Mouse (Mus musculus): ENCODE results near the gene Glra1. TPM values are rescaled to one million over a fixed set of nuclear protein-coding genes. Genes with fewer than 3 reads are reported as not detected.
"Not testable (repeated sequence)": the region's sequence is repeated elsewhere in the genome, so short reads cannot be mapped to it uniquely, and the experiment has no call there.

The Glra1 gene
- not detected for polyA plus RNA-seq (2017; shearing (Covaris generic))

DNA sequence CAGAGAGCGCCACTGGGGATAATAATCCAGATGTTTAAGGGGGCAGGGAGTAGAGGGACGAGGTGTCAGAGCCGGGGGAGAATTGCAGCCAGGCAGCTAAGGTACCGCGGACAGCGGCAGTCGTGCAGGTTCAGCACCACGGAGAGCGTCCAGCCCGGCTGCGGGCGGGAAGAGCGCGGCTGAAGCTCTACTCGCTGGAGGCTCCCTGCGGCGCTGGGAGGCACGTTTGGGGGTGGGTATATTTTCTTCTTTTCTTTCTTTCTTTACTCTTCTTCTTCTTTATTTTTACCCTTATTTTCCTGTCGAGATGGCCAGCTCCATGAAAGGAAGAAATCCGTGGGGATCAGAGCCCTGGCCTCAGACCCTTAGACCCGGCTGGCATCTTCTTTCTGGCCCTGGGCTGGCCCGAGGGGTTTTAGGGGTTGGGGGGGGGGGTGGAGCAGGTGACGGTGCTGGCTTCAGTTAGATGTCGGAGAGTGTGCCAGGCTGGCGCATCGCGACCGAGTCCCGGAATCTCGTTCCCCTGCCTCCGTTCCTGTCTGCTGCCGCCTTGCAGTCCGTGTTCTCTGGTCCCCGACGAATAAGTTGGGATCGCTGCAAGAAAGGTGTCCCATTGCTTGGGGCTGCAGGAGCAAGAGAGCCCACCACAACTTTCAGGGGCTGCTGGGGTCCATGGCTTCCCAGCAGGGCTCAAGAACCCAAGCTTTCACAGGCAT is at the start of gene Glra1:
Gene Glra1, minus strand, starts transcription at position 391 of the 716 bp plus-strand sequence.
- ATAC-seq: no peak

DNA sequence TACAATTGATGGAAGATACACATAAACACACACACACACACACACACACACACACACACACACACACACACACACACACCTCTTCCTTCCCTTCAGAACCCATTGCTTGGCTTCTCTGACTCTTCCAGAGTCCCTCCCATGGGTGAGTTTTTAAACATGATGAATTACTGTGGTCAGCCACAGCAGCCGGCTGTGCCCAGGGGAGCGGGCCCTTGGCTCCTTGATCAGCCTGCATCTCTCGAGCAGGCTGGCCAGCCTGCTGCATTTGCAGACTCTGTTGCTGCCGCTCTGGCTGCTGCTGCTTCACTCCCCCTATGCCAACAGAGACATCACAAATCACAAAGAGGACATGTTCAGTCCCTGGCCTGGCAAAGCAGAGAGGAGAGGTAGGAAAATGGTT is 29.0 kb upstream of the Glra1 start:
- no peak for ATAC-seq

DNA sequence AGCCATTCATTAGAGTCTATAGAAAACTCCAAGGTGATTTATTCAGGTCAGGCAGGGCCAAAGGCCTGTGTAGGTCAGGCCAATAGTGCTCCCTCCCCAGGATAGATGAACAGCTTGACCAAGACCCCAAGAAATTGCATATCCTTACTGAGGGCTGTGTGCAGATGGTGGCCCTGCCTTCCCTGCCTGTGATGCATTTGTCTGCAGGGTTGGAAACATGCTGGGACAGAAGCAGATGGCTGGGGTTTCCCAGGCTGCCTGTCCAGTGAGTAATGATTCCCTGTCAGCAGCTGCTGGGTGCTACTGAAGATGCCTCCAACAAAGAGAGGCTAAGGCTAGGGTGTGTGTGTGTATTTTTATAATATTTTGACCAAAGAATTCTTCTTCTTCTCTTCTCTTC is 25.9 kb upstream of the Glra1 start:
- ATAC-seq: no peak

DNA sequence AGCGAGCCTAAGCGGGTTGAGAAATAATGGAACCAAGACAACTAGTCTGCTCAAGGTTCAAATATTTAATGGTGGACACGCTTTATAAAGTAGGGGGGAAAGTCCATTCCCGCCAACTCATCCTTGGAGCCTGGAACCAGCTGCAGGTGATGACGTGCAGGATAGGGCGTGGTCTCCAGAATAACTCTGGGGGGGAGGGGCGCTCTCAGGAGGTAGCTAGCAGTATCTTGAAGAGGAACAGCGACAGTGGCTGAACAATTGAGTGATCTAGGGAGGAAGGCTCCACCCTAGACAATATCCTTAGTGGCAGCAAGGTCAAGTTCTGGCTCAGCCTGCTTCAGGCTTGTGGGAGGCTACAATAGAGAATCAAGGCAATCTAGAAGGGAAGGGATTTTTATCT is 6.6 kb upstream of the Glra1 start:
- ATAC-seq: not testable (repeated sequence)

DNA sequence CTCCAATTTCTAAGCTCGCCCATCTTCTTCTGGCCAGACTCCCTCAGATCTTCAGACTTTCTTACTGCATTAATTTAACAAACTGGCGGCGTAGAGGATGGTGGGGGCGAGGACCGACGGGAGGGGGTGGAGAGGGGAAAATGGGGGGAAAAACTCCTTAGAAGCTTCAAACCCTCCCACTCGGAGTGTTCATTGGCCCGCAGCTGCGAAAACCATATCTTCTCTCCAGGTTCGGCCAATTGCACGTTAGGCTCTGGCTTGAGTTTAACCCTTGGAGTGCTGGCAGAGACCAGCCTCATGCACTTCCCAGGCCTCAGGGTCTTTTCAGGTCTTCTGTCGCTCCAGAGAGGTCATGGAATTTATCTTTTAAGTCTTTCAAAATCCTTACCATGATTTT is 524 bp upstream of the Glra1 start:
- no peak for ATAC-seq

DNA sequence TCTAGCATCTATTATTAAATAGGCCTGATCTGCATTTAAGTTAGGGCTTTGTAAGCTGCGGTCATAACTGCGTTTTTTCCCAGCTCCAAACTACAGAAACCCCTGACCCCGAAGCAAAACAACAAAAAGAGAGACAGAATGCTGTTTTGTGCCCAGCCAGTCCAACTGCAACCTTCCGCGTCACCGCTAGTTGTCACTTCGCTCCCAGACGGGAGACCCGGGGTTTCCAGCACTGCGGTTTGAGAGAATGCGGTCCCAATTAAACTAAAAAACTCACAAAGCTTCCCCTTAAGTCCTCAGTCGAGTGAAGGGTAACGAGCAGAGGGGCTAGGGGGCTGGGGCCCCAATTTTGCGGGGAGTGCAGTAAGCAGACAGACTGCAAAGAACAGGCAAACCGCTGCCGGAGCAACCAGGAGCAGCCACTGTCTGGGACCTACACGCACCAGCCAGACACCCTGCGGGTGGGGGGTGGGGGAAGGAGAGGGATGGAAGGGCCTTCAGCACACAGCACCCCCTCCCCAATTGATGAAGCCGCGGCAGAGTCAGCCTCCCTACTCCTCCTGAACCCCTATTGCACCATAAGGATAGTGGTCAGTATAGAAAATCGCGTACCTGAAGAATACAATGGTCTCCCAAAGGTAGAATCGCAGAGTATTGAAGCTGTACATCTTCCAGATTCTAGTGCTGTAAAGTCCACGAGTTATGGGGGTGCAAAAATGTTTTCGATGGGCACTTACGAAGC is 761 bp downstream of the Glra1 start:
- no peak for ATAC-seq

DNA sequence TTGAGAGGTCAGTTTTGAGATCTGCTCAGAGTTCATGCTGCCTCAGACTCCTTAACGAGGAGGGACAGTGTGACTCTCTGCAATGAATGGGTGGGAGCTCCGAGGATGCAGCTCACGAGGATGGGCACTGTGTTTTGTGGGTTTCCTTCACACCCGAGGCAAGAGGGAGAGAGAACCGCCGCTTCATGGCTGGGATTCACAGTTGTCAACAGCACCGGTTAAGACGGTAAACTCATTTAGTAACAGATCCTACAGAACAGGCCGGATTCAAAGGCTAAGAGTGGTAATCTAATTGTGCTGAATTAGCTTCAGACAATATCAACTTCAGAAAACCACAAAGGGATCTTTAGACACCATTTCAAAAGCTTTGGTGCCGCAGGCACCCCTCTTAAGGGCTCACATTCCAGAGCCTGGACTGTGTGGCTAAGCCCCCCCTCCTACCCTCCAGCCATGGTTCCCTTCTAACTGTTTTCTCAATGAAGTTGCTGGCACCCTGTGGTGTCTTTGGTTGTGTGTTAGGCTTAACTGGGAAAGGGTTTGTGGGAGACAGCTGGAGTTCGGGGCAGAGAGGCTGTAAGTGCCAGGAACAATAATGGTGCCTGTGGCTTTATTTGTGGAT is 6.4 kb downstream of the Glra1 start:
- ATAC-seq: no peak

DNA sequence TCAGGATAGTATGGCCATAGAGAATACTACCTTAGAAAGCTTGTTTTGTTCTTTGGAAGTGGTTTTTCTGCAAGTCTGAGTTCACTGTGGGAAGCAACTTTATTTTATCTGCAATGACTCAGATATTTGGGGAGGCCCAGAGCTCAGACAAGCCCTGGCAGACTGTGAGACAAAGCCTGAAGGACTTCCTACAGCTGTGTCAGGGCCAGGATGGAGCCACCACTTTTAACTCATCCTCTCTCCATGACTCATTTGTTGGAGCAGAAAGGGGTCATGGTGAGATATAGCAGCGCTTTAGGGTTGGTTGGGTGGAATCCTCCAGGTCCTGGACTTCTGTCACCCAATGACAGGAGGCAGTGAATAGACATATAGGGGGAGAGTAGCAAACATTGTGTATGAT is 12.3 kb downstream of the Glra1 start:
- ATAC-seq: no peak

DNA sequence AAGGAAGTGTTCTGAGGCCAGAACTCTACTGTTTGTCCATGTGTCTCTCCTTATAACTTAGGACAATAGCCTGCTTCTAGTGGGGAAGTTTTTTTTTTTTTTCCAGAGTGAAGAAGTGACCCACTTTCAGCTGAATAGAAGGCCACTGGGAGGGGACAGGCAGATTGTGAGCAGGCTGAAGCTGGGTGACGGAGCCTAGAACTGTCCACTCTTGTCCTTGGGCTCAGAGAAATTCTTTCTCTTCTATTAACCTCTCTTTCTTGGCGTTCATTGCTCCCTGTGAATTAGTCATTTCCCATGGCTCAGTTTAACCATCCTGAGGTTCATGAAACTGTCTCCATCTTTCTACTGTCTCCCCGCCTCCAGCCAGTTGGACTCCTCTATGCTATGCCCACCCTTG is 13.6 kb downstream of the Glra1 start:
- ATAC-seq: no peak

DNA sequence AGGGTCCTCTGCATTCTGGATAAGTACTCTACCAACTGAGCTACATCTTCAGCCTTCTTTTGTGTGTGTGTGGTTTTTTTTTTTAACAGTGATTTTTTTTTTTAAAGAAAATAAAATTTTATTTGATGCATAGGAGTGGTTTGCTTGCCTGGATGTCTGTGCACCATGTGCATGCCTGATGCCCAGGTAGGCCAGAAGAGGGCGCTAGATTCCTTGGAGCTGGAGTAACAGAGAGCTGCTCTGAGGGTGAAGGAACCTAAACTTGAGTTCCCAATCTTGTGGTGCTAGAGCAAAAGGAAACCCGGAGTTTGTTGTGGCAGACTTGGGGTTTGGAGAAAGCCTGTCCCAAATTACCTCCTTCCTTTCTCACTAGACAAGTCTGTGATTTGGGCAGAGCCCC is 16.8 kb downstream of the Glra1 start:
- ATAC-seq: no peak

DNA sequence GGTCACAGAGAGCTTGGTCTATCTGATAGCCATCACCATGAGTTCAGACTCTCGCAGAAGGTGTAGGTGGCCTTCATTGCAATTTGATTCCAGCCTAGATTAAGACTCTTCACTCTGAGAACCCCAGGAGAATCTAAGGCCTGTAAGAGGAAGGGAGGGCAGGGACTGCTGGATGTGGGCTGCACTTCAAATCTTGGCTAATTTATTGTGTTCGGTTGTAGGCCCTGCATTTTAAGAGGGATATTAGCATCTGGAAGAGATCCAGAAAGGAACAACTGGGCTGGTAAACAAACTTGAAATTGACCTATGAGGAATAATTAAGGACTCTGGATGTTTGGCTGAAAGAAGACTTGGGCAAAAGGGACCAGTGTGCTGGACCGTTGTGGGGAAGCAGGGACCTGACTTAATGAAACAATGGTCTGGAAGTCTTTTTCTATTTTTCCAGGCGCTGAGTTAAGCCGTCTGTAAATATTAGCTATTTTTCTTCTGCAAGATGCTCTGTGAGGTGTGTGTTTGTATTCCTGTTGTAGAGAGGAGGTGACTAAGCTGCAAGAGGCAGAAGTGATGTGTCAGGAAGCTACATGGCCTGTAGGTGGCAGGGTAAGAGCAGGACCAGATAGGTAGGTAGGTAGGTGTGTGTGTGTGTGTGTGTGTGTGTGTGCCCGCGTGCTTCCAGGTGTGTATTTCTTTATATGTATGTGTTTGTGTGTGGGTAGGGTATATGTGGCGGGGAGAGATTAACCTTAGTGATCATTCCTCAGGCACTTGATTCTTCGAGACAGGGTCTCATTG is 18.4 kb downstream of the Glra1 start:
- ATAC-seq: no peak

DNA sequence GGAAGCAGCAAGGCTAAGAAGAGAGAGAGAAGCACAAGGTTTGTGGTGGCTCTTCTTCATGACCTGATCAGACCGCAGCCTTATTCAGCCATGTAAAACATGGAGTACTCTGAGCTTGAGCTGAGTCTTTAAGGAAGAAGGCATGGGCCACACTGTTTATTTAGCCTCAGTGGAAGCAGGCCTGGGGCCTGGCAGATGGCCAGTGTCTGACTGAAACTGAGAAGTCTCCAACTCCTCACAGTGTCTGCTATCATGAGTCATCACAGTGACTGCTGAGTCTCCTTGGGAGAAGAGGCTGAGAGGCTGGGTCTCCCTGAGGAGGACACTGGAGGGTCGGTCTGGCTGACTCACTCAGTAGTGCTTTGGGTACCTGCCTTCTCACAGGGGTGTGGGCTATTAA is 33.6 kb downstream of the Glra1 start:
- no peak for ATAC-seq

DNA sequence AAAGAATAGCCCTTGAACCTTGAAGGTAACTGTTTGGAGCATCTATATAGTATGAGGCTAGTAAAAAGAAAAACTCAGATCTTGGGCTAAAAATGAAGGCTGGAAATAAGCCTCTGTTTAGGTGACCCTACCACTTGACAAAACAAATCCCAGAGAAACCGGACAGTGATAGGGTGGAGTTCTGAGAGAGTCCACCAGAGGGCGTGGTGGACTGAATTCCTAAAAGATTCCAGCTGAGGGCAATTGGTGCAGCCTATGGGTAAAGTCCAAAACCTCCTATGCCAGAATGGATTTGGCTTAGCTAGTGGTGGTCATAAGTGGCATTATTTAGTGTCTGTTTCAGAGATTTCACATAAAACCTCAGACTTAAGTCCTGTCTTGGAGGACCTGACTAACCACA is 36.9 kb downstream of the Glra1 start:
- no peak for ATAC-seq

DNA sequence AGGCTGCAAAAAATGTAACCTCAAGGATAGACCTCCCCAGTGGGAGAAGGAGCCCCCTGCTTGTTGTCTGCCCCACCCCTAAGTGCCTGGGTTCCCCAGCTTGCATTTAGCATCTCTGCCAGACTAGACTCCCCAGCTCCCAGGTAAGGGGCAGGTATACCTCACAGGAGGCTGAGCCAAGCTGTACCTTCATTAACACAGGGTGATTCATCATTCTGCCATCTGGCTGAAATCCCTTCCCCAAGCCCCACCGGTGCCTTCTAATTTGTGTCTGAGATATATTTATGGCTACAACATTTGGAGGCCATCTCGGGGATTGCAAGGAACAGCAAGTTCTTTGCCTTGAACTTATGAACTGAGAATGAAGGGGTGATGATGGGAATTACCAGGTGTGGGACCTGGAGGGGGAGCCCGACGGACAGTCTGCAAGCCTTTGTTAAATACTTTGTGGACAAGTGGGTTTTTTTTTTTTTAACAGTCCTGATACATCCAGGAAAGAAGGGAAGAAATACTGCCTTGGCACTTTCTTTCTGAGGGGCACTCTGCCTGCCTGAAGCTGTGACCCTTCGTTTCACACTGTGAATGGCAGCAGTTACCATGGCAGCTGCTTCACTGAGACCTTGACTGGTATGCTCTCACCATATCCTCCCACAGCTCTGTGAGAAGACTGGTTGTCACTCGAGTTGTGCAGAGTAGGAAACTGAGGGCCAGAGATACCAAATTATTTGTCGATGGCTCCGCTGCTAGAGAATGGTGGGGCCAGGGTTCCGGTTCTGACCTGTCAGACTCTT is 41.5 kb downstream of the Glra1 start:
- ATAC-seq: no peak

DNA sequence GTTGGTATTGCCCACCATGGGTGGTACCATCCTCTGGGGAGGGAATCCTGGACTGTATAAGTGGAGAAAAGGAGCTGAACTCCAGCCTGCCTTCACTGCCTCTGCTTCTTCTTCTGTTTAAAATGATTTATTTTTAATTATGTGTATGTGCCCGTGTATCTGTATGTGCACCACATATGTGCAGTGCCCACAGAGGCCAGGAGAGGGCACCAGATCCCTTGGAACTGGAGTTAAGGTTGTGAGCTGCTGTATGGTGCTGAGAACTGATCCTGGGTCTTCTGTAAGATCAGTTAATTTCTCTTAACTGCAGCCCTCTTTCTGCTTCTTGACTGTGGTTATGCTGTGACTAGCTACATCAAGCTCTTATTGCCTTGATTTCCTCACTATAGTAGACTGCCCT is 62.3 kb downstream of the Glra1 start:
- ATAC-seq: no peak

DNA sequence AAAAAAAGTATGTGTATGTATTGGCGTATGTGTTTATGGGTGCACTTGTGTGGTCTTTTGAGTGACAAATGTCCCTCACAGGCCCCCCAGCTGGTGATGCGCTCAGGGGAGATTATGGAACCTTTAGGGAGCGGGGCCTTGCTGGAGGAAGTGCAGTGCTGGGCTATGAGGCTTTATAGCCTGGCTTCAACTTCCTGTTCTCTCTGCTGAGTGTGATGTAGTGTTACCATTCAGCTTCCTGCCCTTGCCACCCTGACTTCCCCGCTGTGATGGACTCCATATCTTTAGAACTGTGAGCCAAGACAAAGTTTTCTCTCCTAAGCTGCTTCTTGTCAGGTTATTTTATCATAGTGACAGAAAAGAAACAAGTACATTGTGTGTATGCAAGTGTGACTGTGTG is 65.3 kb downstream of the Glra1 start:
- no peak for ATAC-seq

DNA sequence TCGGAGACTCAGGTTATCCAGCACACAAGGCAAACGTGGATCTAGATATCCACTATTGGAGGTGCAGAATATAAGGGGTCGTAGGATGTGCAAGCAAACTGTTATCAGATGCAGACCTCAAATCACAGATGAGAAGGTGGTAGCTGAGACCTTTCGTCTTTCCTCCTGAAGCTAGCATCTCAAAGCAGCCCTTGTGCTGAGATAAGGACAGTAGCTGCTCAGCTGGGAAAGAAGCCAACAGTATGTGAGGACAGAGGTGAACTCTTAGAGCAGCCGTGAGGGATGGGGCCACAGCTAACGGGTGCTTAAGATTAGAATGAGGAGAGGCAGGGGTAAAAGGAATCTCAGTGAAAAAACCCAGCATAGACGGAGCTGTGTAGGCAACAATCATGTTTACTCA is 65.9 kb downstream of the Glra1 start:
- no peak for ATAC-seq

DNA sequence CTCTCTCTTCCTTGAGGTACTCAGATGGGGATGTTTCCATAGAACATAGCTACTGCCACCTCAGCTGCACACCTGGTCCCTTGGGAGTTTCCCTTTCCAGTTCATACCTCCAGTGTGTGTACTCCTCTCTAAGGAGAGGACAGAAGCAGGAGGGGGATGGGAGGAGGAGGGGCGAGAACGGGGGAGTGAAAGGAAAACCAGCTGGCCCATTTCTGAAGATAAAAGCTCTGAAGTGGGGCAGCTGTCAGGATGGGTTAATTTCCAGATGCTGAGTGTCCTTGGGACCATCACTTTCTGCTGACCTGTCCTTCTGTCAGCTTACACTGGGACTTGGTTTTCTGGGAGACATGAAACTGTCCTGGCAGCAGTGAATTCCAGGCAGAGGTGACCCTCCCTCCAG is 73.2 kb downstream of the Glra1 start:
- ATAC-seq: no peak

DNA sequence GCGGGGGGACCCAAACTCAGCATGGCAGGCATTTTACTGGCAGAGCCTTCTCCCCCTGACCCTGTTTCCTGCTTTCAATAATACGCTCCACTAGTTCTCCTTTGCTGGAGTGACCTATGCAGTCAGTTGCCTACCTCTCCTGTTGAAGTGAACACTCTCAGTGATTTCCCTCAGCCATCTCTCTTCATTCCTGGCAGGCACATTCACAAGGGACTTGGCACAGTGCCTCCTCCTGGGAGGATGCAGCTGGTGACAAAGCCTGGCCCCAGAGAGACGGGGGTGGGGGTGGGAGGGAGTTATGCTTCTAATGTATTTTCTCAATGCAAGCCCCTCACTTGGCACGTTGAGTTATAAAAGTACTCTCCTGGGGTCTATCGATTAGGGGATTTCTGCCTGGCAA is 74.6 kb downstream of the Glra1 start:
- ATAC-seq: no peak

DNA sequence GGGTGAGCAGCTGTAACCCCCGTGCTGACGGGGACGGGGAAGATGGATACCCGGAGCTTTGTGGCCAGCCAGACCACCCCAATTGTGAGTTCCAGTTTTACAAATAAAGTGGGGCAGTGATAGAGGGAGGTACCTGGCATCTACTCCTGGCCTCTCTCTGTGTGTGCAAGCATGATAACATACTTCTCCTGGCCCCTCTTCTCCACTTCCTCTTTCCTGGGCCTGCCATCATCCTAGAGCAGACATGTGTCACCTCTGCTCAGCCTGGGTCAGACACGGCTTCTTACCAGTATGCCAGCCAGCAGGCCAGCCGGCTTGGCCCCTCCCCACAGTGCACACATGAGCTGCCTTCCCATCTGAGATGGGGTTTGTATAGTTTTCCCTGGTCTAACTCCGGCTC is 77.3 kb downstream of the Glra1 start:
- ATAC-seq: no peak

DNA sequence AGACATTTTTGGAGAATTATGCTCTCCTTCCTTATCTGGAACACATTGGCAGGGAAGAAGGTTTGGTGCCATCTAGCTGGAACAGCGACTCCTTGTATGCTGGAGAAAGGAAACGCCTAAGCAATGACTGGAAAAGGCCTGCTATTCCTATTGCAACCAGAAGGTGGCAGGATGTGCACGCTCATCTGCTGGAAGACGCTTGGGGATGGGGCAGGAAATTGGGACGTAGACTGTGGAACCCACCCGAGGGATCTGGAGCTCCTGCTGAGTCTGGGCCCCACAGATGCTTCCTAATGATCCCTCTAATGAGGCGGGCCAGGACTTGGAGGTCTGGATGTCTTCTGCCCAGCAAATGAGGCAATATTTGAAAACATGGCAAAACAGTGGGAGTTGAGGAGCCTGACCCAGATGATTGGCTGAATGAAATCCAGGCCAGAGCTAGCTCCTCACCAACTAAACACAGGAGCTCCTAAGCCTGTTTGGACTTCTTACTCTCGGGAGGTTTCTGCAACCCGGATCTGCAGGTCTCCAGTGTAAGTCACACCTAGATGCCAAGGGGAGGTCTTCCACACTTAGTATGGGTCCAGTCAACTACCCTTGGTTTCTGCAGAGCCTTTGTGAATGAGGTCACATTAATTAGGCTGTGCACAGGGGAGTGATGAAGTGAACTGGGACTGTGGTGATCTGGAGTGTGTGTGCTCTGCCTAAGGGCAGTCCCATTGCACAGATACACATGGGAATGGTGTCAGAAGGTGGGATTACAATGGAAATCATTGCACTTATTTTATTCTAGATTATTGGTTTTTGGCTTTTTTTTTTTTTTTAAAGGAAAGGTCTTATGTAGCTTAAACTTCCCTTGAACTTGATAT is 89.0 kb downstream of the Glra1 start:
- ATAC-seq: no peak

Data from inflammation-experienced regulatory T-cells, adult 6 months (primary cell).